Mouse (Mus musculus) intestine, postnatal 0 days (tissue): ENCODE measurements around the gene Dmap1. TPM values are rescaled to one million over a fixed set of nuclear protein-coding genes. Genes with fewer than 3 reads are reported as not detected.

Source experiments
- ATAC-seq: fragments of 200-750 bp; cut with Nextera tagmentation; 2 replicates; pipeline ENCODE4 v1.8.0; 2017; ENCODE audit warnings: mild to moderate bottlenecking, moderate TSS enrichment, moderate library complexity
- H3K27ac ChIP-seq: fragments of 300-500 bp; sonication (generic); 2 replicates; pipeline ENCODE4 v1.5.1; 2014; ENCODE audit warnings: mild to moderate bottlenecking, low read depth, low read length, moderate library complexity
- H3K27me3 ChIP-seq: fragments of 300-500 bp; sonication (generic); replicated peaks from 2 replicates; pipeline ENCODE4 v1.6.1; 2014; ENCODE audit warnings: low read length, mixed read lengths; ENCODE audit not compliant: control insufficient read depth, insufficient read depth
- H3K36me3 ChIP-seq: fragments of 300-500 bp; sonication (generic); 2 replicates; pipeline ENCODE4 v1.6.1; 2014; ENCODE audit warnings: mild to moderate bottlenecking, moderate library complexity; ENCODE audit not compliant: control insufficient read depth, insufficient read depth
- H3K4me1 ChIP-seq: fragments of 300-500 bp; sonication (generic); replicated peaks from 2 replicates; pipeline ENCODE4 v1.6.1; 2014; ENCODE audit warnings: antibody characterized with exemption, low read length, mixed read lengths; ENCODE audit not compliant: control insufficient read depth, insufficient read depth
- H3K4me2 ChIP-seq: fragments of 300-500 bp; sonication (generic); replicated peaks from 2 replicates; pipeline ENCODE4 v1.6.1; 2014; ENCODE audit warnings: low read depth, mild to moderate bottlenecking, moderate library complexity
- H3K4me3 ChIP-seq: fragments of 300-500 bp; sonication (generic); 2 replicates; pipeline ENCODE4 v1.5.1; 2014; ENCODE audit warnings: low read depth, low read length
- H3K9ac ChIP-seq: fragments of 300-500 bp; sonication (generic); 2 replicates; pipeline ENCODE4 v1.6.1; 2014; ENCODE audit warnings: mild to moderate bottlenecking, low read depth, low read length
- H3K9me3 ChIP-seq: fragments of 300-500 bp; sonication (generic); 2 replicates; pipeline ENCODE4 v1.6.1; 2016; ENCODE audit warnings: mixed run types; ENCODE audit not compliant: control insufficient read depth
- CTCF ChIP-seq: sonication (generic); IDR thresholded peaks from 2 replicates; pipeline ENCODE4 v1.5.1; 2016; ENCODE audit warnings: low read depth, mild to moderate bottlenecking, control low read depth, antibody characterized with exemption, moderate library complexity
- WGBS: fragments of 180-500 bp; shearing (Covaris S2); extraction: QIAGEN DNeasy Blood & Tissue Kit; methylation state at CpG from one replicate; pipeline ENCODE4 v1.1.7; 2014; 5-methylcytosine and 5-hydroxymethylcytosine counted together
- polyA plus RNA-seq: library from polyadenylated mRNA; unstranded; fragments of >200 nt; fragmentation: Nextera tagmentation; extraction: Ambion mirVana; gene quantifications from 2 replicates; pipeline ENCODE4 v1.2.1, GENCODE M21; 2015

Gene Dmap1
- polyA plus RNA-seq, 1 experiment from 2014 or later: 22.7 TPM

- no peak for TF ChIP-seq CTCF
- peak; percentile 55 for ATAC-seq
- peaks cover 16% of the 10 kb centered on the region for H3K4me1 ChIP-seq
- 28% methylated on average over 1 of the region's 1 CpGs for WGBS
- H3K9ac ChIP-seq: no peak overlapping the region
- no peaks in the 10 kb centered on the region for H3K27me3 ChIP-seq
- peaks cover 8% of the 10 kb centered on the region; the same call in 1 of the 2 replicates for H3K36me3 ChIP-seq
- H3K27ac ChIP-seq: peak overlapping the region; percentile 60
- no peak overlapping the region for H3K4me3 ChIP-seq
- H3K4me2 ChIP-seq: no peak overlapping the region
- H3K9me3 ChIP-seq: no peaks in the 10 kb centered on the region
Measured at GRCm38 (mm10) chr4:117641804-117642203, 40.3 kb downstream of the Dmap1 start.

- H3K27ac ChIP-seq: peak overlapping the region; percentile 60; the same call in 1 of the 2 replicates
- H3K9me3 ChIP-seq: no peaks in the 10 kb centered on the region
- ATAC-seq: no peak
- no peak overlapping the region for H3K9ac ChIP-seq
- peaks cover 11% of the 10 kb centered on the region for H3K4me1 ChIP-seq
- H3K27me3 ChIP-seq: no peaks in the 10 kb centered on the region
- H3K4me3 ChIP-seq: no peak overlapping the region
- no peak overlapping the region for H3K4me2 ChIP-seq
- 100% methylated on average over 1 of the region's 1 CpGs for WGBS
- no peak for TF ChIP-seq CTCF
- H3K36me3 ChIP-seq: peaks cover 10% of the 10 kb centered on the region; the same call in 1 of the 2 replicates
Measured at GRCm38 (mm10) chr4:117640925-117641703, 41.0 kb downstream of the Dmap1 start.

GRCm38 (mm10) chr4:117636891-117637613 is 45.0 kb downstream of the Dmap1 start:
- Histone ChIP-seq H3K27me3 (no peaks in the 10 kb centered on the region), H3K9me3 (no peaks in the 10 kb centered on the region), H3K4me2 (no peak overlapping the region), H3K4me3 (no peak overlapping the region), H3K27ac (no peak overlapping the region), H3K36me3 (peaks cover 14% of the 10 kb centered on the region; the same call in 1 of the 2 replicates), H3K4me1 (peaks cover 18% of the 10 kb centered on the region), H3K9ac (no peak overlapping the region)
- TF ChIP-seq CTCF: no peak
- no peak for ATAC-seq
- WGBS: 84% methylated on average over 22 of the region's 22 CpGs

- H3K9ac ChIP-seq: no peak overlapping the region
- H3K9me3 ChIP-seq: no peaks in the 10 kb centered on the region
- no peak for ATAC-seq
- peaks cover 14% of the 10 kb centered on the region; the same call in 1 of the 2 replicates for H3K36me3 ChIP-seq
- no peak for TF ChIP-seq CTCF
- 88% methylated on average over 4 of the region's 4 CpGs for WGBS
- no peak overlapping the region for H3K4me3 ChIP-seq
- H3K27me3 ChIP-seq: no peaks in the 10 kb centered on the region
- no peak overlapping the region for H3K27ac ChIP-seq
- peaks cover 12% of the 10 kb centered on the region; the same call in 1 of the 2 replicates for H3K4me1 ChIP-seq
- no peak overlapping the region for H3K4me2 ChIP-seq
Measured at GRCm38 (mm10) chr4:117636152-117636551, 45.9 kb downstream of the Dmap1 start.

- H3K9ac ChIP-seq: no peak overlapping the region
- 40% methylated on average over 7 of the region's 7 CpGs for WGBS
- no peak for ATAC-seq
Measured at GRCm38 (mm10) chr4:117634642-117635041, 47.4 kb downstream of the Dmap1 start.

GRCm38 (mm10) chr4:117633527-117633926 is 48.5 kb downstream of the Dmap1 start:
- 37% methylated on average over 5 of the region's 5 CpGs for WGBS
- no peak overlapping the region for H3K9ac ChIP-seq
- no peak overlapping the region for H3K4me2 ChIP-seq
- H3K4me1 ChIP-seq: peaks cover 7% of the 10 kb centered on the region
- TF ChIP-seq CTCF: no peak
- H3K36me3 ChIP-seq: peaks cover 14% of the 10 kb centered on the region; the same call in 1 of the 2 replicates
- ATAC-seq: no peak
- H3K9me3 ChIP-seq: no peaks in the 10 kb centered on the region
- no peak overlapping the region for H3K4me3 ChIP-seq
- H3K27ac ChIP-seq: no peak overlapping the region
- H3K27me3 ChIP-seq: no peaks in the 10 kb centered on the region

More at GRCm38 (mm10) chr4:117634642-117635041, 47.4 kb downstream of the Dmap1 start:
- H3K4me1 ChIP-seq: peaks cover 7% of the 10 kb centered on the region
- no peaks in the 10 kb centered on the region for H3K27me3 ChIP-seq
- no peak overlapping the region for H3K4me2 ChIP-seq
- H3K36me3 ChIP-seq: peaks cover 14% of the 10 kb centered on the region; the same call in 1 of the 2 replicates
- no peak overlapping the region for H3K4me3 ChIP-seq
- H3K27ac ChIP-seq: no peak overlapping the region
- 0 out of 2 replicates have a peak, but pooled peaks have one; percentile 25 for TF ChIP-seq CTCF
- H3K9me3 ChIP-seq: no peaks in the 10 kb centered on the region
